Mouse (Mus musculus) kidney, adult 2 months (tissue): Measurements from ENCODE around the gene Atp11b. TPM values are rescaled to one million over a fixed set of nuclear protein-coding genes. Genes with fewer than 3 reads are reported as not detected.

ENCODE experiments used
- DNase-seq: peaks from one replicate; pipeline ENCODE4 v3.0.0; 2021
- H3K27ac ChIP-seq: fragments of 200-500 bp; 2 replicates; pipeline ENCODE4 v1.5.1; 2012; ENCODE audit warnings: low read depth, low read length, control low read depth, inconsistent platforms; ENCODE audit not compliant: insufficient read depth
- H3K27me3 ChIP-seq: fragments of 200-500 bp; replicated peaks from 2 replicates; pipeline ENCODE4 v1.6.1; 2012; ENCODE audit warnings: mild to moderate bottlenecking, moderate library complexity, low read length, inconsistent platforms; ENCODE audit not compliant: control insufficient read depth, insufficient read depth
- H3K36me3 ChIP-seq: fragments of 200-500 bp; 2 replicates; pipeline ENCODE4 v1.6.1; 2012; ENCODE audit warnings: mild to moderate bottlenecking, moderate library complexity, low read length, inconsistent platforms; ENCODE audit not compliant: control insufficient read depth, insufficient read depth
- H3K4me1 ChIP-seq: fragments of 200-500 bp; 2 replicates; pipeline ENCODE4 v1.6.1; 2011; ENCODE audit warnings: low read length; ENCODE audit not compliant: control insufficient read depth, insufficient read depth
- H3K4me3 ChIP-seq: fragments of 200-500 bp; 2 replicates; pipeline ENCODE4 v1.5.1; 2011; ENCODE audit warnings: mild to moderate bottlenecking, low read depth, low read length, control low read depth; ENCODE audit not compliant: insufficient read depth
- CTCF ChIP-seq: fragments of 200-500 bp; conservative IDR thresholded peaks from 2 replicates; pipeline ENCODE4 v1.5.1; 2011; ENCODE audit warnings: low read depth, mild to moderate bottlenecking, control low read depth, low read length, moderate library complexity, mixed read lengths; ENCODE audit not compliant: insufficient read depth, insufficient read length
- POLR2A ChIP-seq: fragments of 200-500 bp; IDR thresholded peaks from one replicate; pipeline ENCODE4 v1.6.1; 2011; ENCODE audit warnings: low read depth, low read length, control low read depth
- WGBS: fragments of 180-500 bp; shearing (Covaris S2); methylation state at CpG from one replicate; pipeline ENCODE4 v1.1.7; 2018; 5-methylcytosine and 5-hydroxymethylcytosine counted together
- polyA plus RNA-seq: library from polyadenylated mRNA; depleted of rRNA; stranded (reverse); fragments of >200 nt; gene quantifications from 2 replicates; pipeline ENCODE4 v1.2.3, GENCODE M21; 2012

Atp11b gene
- polyA plus RNA-seq, 1 experiment: 21.9 TPM

GRCm38 (mm10) chr3:35779748-35780147, 25.8 kb downstream of the Atp11b start:
- Histone ChIP-seq H3K4me1 (no peaks in the 10 kb centered on the region), H3K4me3 (no peak overlapping the region), H3K36me3 (no peaks in the 10 kb centered on the region), H3K27me3 (no peaks in the 10 kb centered on the region), H3K27ac (no peak overlapping the region)
- DNase-seq: no peak
- no peak for TF ChIP-seq POLR2A
- TF ChIP-seq CTCF: no peak
- WGBS: 81% methylated on average over 3 of the region's 3 CpGs

GRCm38 (mm10) chr3:35802040-35802439, 48.1 kb downstream of the Atp11b start:
- no peak for DNase-seq
- H3K27me3 ChIP-seq: no peaks in the 10 kb centered on the region
- H3K4me3 ChIP-seq: no peak overlapping the region
- H3K27ac ChIP-seq: no peak overlapping the region
- 93% methylated on average over 2 of the region's 2 CpGs for WGBS
- H3K4me1 ChIP-seq: no peaks in the 10 kb centered on the region
- H3K36me3 ChIP-seq: peaks cover 2% of the 10 kb centered on the region
- no peak for TF ChIP-seq POLR2A
- no peak for TF ChIP-seq CTCF

- 97% methylated on average over 3 of the region's 3 CpGs for WGBS
- Histone ChIP-seq H3K27ac (no peak overlapping the region), H3K4me1 (no peaks in the 10 kb centered on the region), H3K27me3 (no peaks in the 10 kb centered on the region), H3K36me3 (no peaks in the 10 kb centered on the region; the same call in 1 of the 2 replicates), H3K4me3 (no peak overlapping the region)
- TF ChIP-seq CTCF: no peak
- no peak for TF ChIP-seq POLR2A
- DNase-seq: no peak
Observed at GRCm38 (mm10) chr3:35819887-35820286, 66.0 kb downstream of the Atp11b start.

- no peak for DNase-seq
- no peak overlapping the region for H3K27ac ChIP-seq
- no peaks in the 10 kb centered on the region for H3K27me3 ChIP-seq
- H3K36me3 ChIP-seq: no peaks in the 10 kb centered on the region; the same call in 1 of the 2 replicates
- no peaks in the 10 kb centered on the region for H3K4me1 ChIP-seq
- 91% methylated on average over 3 of the region's 3 CpGs for WGBS
- no peak for TF ChIP-seq CTCF
- TF ChIP-seq POLR2A: no peak
- no peak overlapping the region for H3K4me3 ChIP-seq
Observed at GRCm38 (mm10) chr3:35822036-35822435, 68.1 kb downstream of the Atp11b start.

GRCm38 (mm10) chr3:35849326-35849725, 95.4 kb downstream of the Atp11b start:
- DNase-seq: no peak
- no peaks in the 10 kb centered on the region; the same call in 1 of the 2 replicates for H3K36me3 ChIP-seq
- H3K4me3 ChIP-seq: no peak overlapping the region
- H3K4me1 ChIP-seq: no peaks in the 10 kb centered on the region
- H3K27me3 ChIP-seq: no peaks in the 10 kb centered on the region
- TF ChIP-seq CTCF: no peak
- TF ChIP-seq POLR2A: no peak
- H3K27ac ChIP-seq: no peak overlapping the region
- 91% methylated on average over 9 of the region's 9 CpGs for WGBS

- TF ChIP-seq POLR2A: no peak
- no peak for TF ChIP-seq CTCF
- DNase-seq: no peak
- Histone ChIP-seq H3K36me3 (no peaks in the 10 kb centered on the region), H3K27me3 (no peaks in the 10 kb centered on the region), H3K4me3 (no peak overlapping the region), H3K27ac (no peak overlapping the region), H3K4me1 (no peaks in the 10 kb centered on the region)
Observed at GRCm38 (mm10) chr3:35883267-35883666, 129.4 kb downstream of the Atp11b start.

GRCm38 (mm10) chr3:35889531-35889930, 135.6 kb downstream of the Atp11b start:
- Histone ChIP-seq H3K4me3 (no peak overlapping the region), H3K36me3 (peaks cover 3% of the 10 kb centered on the region), H3K4me1 (no peaks in the 10 kb centered on the region), H3K27ac (no peak overlapping the region), H3K27me3 (no peaks in the 10 kb centered on the region)
- 75% methylated on average over 2 of the region's 2 CpGs for WGBS
- no peak for DNase-seq
- no peak for TF ChIP-seq CTCF

- H3K4me1 ChIP-seq: no peaks in the 10 kb centered on the region
- H3K36me3 ChIP-seq: peaks cover 6% of the 10 kb centered on the region
- no peak overlapping the region for H3K4me3 ChIP-seq
- no peak overlapping the region for H3K27ac ChIP-seq
- TF ChIP-seq CTCF (no peak), POLR2A (no peak)
- H3K27me3 ChIP-seq: no peaks in the 10 kb centered on the region
- 72% methylated on average over 4 of the region's 4 CpGs for WGBS
- peak; percentile 59 for DNase-seq
Observed at GRCm38 (mm10) chr3:35891123-35891522, 137.2 kb downstream of the Atp11b start.
